Mouse (Mus musculus) adrenal gland, postnatal 36 days (tissue): ENCODE results near the gene Rpap3. TPM values are rescaled to one million over a fixed set of nuclear protein-coding genes. Genes with fewer than 3 reads are reported as not detected.

Source experiments
- DNase-seq, 2 experiments: peaks; one replicate each; pipeline ENCODE4 v3.0.0; 2021; ENCODE audit warnings: mixed read lengths in 1 of 2
- long read RNA-seq, 2 experiments: library from polyadenylated mRNA; stranded (forward); transcript quantifications; one replicate each; pipeline ENCODE4 v2.0.0; 2021; ENCODE audit warnings: borderline sequencing depth in 2 of 2
- total RNA-seq, 2 experiments: library from RNA; stranded (reverse); gene quantifications; 2 replicates each; pipeline ENCODE4 v1.2.3; 2021

Gene Rpap3
- 10 to 100 TPM; 19.5 to 20.5 TPM for total RNA-seq
- long read RNA-seq, experiment 1, transcript Rpap3-201 (17 exons, 2,271 nt): major isoform, 44 of 56 reads
- long read RNA-seq, experiment 1, partial matches to known transcripts: 8 of 56 reads
- long read RNA-seq, experiment 1, other reads (novel, unspliced or antisense): 4 of 56 reads
- long read RNA-seq, experiment 2, transcript Rpap3-201 (17 exons, 2,271 nt): major isoform, 7 of 10 reads
- long read RNA-seq, experiment 2, partial matches to known transcripts: 2 of 10 reads
- long read RNA-seq, experiment 2, other reads (novel, unspliced or antisense): 1 of 10 reads

DNA sequence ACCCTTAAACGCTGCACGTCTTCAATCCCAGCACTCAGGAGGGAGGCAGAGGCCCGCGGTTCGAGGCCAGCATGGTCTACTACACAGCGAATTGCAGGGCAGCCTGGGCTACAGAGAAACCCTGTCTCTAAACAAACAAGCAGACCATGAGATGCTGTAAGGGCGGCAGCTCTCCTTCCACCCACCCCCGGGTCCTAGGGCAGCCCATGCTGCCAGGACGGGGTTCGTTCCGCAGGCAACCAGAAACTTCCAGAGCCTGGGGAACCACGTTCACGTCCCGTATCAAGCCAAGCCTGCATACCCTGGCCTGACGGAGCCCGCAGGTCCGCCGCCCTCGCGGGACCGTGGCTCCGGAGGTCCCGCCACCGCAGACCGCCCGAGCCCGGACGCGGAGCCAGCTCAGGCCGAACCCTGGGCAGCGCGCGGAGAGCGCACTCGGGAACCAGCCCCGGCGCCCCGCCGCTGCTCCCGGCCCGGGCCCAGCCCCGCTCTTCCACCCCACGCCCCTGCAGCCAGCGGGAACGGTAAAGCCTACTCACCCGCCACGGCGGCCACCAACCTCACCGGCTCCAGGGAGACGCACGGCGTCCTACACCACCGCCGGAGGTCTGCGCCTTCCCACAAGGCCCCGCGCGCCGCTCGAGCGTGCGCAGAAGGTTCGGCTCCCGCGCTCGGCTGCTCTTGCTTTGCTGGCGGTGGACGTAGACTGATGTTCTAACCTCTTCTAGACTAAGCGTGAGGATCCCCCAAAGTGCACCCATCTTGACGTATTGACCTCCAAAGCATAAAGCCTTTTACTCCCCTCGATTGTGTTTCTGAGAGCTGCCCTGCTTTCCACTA, at the start of gene Rpap3:
Rpap3 (minus strand) TSS at position 615 of the 840 bp plus-strand sequence.
- DNase-seq: peak; percentile 93 to 95

DNA sequence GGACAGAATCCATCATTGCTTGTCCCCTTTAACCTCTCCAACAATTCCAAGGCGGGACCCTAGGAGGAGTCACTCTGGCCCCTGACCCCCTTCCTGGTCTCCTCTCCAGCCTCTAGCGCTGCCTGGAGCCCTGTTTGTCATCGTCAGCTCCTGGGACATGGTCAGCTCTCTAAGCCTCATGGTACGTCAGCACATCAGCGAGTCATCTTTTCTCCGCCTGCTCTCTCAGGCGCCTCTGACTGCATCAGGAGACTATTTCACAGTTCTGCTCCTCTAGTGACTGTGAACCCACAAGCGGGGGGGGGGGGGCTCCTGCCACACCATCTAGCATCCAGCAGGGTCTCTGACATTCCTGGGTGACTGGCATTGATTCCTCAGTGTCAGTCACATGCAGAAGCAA, 49.7 kb upstream of the Rpap3 start:
- no peak for DNase-seq

DNA sequence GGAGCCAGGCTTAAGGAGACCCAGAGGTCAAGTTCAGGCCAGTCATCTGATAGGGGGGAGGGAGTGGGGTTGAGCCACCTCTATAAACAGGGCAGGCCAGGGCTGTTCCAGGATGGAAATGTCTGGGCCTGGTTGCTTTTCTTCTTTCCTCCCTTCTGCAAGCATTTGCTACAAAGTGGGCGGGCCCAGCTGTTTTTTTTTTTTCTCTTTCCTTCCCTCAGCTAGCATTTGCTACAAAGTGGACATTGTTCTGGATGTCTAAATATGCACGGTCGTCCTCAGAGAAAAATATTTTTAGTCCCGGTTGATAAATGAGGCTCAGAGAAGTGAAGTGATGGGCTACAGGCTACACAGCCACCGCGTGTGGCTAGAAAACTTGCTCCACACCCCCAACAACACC, 48.9 kb upstream of the Rpap3 start:
- DNase-seq: no peak

DNA sequence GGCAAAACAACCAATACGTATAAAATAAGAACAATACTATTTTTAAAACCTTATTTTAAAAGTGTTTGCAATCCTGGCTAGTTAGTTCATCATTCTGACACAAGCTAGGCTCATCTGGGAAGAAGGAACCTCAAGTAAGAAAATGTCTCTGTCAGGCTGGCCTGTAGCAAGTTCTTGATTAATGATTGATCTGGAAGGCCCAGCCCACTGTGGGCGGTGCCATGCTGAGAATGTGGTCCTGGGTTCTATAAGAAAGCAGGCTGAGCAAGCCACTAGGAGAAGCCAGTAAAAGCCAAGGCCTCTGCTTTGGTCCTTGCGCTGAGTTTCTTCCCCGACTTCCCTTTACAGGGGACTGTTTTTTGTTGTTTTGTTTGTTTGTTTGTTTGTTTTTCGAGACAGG, 46.9 kb upstream of the Rpap3 start:
- no peak for DNase-seq

DNA sequence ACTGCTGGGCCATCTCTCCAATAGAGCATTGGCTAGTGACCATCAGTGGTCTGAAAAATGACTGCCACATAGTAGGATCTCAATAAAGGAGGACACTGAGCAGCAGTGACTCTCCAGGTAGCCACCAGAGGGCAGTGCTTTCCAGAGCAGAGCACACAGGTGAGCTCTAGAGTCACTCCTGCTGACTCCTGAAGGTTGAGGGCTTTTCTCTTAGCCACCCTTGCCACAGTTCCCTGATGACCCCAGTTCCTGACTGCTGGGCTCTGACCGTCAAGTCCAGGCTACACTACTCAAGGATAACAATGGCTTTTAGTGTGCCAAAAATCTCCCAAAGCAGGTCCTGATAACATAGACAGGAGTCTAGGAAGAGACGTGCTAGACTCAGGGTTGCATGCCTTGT, 46.1 kb upstream of the Rpap3 start:
- no peak for DNase-seq

DNA sequence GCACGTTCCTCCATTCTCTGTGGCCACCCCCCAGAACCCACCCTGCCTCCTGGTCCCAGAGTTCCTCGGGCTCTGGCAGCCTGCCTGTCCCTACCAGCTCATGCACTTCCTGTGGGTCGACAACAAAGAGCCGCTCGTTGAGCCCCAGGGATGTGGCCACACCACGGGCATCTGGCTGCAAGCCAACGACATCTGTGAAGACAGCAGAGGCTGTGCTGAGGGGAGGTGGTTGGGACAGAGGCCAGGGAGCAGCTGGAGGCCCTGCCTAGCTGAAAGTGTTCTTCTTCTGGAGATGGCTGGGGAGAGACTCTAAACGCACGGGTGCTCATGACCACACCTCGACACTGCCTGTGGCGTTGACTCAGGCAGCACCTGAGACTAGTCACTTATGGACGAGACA, 45.1 kb upstream of the Rpap3 start:
- DNase-seq: peak; percentile 85 to 87

DNA sequence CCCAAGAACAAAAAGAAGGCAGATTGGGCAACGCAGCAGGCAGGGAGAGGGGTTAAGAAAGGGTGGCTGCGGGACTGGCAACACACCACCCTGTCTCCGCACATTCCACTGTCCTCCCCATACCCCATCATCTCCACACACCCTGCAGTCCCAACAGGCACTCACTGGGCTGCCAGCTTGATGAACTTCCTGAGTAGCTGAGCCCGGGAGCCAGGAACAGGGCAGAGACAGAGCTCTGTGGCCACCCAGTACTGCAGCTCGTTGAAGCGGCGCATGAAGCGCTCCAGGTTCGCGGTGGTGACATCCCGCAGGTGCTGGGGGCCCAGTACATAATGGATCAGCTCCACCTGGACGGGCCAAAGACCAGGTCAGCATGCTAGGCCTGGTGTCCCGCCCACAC, 44.2 kb upstream of the Rpap3 start:
- DNase-seq: no peak

DNA sequence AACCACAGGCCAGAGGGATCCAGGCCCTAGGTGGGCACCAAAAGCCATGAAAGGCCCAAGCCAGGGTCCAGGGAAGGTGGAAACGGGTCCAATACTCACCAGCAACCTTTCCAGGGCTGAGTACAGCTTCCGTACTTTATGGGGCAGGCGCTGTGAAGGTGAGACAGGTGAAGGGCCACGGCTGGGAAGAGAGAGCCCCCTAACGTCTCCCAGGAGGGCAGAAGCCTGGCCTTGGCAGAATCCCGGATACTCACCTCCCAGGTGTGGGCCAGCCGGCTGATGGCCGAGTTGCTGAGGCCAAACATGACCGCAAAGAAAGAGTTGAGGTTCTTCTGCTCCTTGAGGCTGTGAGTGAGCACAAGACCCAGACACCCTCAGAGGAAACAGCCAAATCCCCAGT, 43.8 kb upstream of the Rpap3 start:
- no peak for DNase-seq

DNA sequence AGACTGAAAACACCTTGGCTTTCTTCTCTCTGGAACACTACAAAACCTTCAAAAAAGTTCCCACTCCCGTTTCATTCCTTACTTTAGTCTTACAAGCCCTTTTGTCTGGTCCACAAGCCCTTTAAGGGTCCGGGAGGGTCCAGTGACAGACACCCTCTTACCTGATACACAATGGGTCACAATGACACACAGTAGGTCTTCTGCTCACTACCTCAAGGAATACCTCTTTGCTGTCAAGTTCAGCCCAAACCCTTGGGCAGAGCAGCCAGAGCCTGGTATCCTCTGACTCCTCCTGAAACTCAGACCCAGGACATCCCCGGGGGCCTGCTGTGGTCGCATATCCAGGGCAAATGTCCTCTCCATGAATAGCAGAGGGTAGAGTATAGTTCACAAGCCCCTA, 43.3 kb upstream of the Rpap3 start:
- DNase-seq: no peak

DNA sequence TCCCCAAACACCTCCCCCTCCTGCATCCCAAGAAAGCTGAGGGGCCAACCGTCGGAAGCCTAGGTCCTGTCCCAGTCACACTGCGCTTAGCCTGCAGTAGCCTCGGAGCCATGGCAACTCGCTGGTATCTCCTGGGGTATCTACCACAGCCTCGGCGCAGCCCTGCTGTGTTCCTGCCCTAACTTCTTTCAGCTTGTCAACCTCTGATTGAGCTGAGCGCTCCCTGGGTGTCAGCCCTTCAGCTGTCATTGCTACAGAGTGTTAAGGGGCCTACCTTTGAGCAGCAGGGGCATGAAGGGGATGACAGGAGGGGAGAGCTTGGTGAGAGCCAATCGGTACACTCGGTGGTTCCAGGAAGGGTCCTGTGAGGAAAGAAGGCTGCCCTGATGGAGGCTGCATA, 42.7 kb upstream of the Rpap3 start:
- no peak for DNase-seq

DNA sequence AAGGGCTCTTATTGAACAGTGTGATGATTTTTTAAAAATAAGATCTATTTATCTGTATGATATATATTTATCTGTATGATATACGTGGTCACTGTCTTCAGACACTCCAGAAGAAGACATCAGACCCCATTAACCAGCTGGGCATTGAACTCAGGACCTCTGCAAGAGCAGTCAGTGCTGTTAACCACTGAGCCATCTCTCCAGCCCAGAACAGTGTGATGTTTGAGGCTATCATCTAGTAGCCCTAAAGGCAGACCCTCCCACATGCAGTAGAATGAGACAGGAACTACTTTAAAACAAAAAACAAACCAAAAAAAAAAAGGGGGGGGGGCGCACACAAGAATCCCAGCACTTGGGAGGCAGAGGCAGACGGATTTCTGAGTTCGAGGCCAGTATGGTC, 41.9 kb upstream of the Rpap3 start:
- no peak for DNase-seq

DNA sequence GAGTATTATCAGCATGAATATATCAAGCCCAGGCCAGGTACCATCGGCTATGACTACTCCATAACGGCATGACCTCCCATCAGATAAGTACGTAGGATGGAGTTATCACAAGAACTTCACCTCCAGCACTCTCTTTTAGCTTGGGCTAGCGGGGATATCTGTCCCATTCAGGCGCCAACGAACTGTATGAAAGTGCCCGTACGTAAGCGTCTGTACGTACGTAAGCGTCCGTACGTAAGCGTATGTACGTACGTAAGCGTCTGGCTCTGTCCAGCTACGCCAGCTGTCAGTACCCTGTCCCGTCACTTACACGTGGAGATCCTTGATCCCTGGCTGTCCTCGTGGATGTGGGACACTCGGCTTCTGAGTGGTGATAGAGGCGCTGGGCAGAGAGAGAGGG, 41.1 kb upstream of the Rpap3 start:
- no peak for DNase-seq

DNA sequence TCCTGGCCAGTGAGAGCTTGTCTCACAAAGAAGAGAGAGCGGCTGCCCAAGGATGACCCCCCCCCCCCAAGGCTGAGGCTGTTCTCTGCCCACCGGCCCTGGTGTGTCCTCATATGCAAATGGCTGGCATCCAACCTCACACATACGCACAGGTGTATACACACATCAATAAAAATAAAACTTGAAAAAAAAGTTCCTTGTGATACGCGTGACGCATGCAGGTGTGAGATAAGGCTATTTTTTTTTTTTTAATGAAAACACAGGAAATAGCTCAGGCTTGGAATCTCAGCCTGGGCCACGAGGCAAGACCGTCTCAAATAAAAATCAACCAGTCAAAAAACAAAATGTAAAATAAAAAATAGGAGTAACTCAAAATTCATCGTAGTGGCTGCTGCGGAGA, 40.7 kb upstream of the Rpap3 start:
- DNase-seq: no peak

DNA sequence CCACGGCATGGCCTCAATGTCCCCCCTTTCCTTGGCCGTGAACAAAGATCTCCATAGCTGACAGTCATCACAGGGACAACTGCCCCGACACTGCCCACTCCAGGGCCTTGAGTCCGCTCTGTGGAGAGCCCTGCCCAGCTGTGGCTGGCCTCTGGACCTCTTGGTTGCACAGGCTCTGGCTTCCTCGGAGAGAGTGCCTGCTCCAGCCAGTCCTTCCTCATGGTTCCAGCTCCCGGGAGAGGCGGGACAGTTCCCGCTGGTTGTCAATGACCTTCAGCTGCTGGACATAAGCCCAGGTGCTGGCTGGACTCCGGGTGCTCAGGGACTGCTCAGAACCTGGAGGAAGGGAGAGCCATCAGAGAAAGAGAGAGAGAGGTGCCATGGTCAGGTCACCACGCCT, 39.7 kb upstream of the Rpap3 start:
- peak; percentile 89 to 90 for DNase-seq

DNA sequence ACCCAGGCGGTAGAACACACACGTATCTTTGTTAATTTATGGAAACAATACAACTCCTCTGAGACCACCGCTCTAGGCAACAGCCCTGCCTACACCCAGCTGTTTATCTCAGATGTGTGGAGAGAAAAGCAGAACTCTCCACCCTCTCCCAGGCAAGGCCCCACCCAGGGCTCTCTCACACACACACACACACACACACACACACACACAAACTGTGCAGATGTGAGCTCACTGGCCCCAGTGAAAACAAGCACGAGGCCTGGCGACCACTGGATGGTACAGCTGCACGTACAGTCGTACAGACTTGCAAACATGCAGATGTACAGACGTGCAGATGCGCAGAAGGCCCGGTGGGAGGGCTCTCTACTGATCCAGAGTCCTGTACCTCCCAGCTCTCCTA, 39.3 kb upstream of the Rpap3 start:
- DNase-seq: no peak

DNA sequence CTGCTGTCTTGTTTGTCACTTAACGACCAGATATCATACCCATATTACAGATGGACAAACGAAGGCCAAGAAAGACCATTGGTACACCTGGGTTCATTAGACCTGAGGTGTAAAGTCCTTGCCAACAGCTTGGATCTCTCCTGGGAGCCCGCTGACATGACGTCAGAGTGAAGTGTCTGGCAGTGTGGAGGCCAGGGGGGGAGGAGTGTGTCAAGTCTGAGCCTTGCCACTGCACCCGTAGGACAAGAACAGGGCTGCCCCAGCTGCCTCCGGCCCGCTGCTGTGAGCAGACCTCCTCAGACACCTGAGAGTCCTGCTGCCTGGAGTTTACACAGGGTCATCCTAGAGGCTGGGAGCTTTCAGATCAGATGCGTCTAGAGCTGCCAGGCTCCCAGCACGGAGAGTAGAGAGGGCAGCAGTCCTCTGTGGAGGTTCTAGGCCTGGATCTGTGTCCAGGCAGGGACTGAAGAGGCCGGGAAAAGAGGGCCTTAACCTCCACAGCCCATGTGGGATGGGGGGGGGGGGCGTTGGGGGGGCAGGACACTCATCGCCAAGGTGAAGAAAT, 38.4 kb upstream of the Rpap3 start:
- DNase-seq: no peak

DNA sequence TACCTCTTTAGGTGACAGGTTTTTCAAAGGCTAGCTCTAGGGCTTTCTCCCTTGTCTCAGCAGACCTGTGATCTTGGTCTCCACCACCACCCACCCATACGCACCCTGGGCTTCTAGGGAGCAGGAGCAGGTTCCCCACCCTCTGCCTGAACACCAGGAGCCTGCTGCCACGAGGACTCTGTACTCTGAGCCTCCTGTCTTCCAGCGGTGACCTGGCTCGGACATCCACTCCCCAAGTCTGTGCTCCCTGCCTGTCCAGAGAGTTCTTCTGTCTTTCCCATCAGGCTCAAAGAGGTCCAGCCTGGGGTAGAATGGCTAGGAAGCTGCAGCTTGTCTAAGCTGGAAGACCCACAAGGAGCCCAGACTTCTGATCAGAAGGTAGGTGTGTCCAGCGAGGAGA, 37.6 kb upstream of the Rpap3 start:
- DNase-seq: no peak

DNA sequence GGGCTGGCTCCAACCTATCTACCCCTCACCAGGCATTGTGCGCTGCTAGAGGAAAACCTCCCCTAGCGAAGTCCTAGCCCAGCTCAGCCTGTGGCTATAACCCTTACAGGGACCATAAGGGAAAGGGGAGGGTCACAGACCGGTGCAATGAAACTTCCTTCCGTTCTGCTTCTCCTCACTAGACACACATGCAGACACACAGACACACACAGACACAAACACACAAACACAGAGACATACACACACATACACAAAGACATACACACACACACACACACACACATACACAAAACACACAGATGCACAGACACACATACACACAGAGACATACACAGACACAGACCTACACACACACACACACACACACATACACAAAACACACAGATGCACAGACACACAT, 37.0 kb upstream of the Rpap3 start:
- DNase-seq: no peak

DNA sequence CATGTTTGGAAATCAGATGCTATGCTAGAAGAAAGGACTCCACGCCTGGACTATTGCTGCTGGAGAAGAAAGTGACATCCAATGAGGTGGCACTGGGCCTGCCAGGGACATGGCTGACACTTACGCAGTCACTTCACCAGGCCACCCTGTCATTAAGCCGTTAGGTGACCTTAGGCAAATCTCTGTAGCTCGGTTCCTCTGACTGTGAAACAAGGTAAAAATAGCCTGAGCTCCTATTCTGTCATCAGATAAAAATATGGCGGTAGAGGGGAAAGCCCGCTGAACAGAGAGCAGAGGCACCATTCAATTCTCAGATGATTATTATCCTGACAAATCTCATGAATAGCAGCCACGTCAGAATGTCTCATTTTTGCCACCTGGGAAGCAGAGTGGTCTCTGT, 36.4 kb upstream of the Rpap3 start:
- no peak for DNase-seq

DNA sequence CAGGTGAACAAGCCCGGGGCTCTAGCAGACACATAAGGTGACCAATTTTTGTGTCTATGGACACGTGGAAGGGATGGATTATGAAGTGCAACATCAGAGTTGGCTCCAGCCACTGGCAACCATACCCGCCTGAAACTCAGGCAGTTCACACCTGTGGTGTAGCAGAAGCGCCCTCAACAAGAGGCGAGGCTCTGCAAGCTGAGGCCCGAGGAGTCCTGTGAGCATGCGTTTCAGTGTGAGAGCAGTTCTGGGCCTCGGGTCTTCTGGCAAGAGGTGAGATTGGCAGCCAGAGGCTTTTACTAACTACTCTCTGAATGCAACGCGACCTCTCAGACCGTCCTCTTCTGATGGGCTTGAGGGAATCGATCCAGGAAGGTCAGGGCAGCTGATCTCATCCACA, 36.0 kb upstream of the Rpap3 start:
- no peak for DNase-seq

DNA sequence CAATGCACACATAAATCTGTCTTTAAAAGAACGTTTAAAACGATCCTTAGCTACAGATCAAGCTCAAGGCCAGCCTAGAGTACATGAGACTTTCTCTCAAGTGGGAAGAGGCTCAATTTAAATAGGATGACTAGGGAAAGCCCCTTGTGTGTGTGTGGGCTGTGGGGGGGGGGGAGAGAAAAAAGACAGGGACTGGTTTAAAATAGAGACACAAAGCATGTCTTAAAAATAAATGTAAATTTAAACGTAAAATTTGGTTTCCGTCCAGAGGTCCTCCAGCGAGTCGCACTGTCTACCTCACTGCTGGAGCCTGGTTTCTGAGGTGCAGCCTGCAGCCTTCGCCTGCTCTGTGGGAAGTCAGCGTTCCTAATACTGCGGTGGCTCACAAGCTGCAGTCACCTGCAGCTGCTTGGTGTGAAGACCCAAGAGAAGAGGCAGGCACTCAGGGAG, 34.7 kb upstream of the Rpap3 start:
- DNase-seq: no peak

DNA sequence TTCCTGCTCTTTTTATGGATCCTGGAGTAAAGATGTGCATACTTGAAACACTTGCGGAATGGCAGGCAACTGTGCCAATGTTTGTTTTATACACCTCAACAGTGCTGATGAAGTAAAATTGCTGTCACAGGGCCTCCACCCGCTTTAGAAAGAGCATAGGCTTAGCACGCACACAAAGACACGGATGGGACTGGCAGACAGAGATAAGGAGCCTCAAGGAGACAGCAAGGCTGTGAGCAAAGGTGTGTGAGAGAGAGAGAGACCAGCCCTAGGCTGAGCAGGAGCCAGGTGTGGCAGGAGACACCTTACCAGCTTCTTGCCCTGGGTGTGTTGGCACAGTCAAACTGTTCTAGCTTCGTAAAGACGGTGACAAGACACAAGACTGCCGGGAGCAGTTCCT, 33.3 kb upstream of the Rpap3 start:
- no peak for DNase-seq

DNA sequence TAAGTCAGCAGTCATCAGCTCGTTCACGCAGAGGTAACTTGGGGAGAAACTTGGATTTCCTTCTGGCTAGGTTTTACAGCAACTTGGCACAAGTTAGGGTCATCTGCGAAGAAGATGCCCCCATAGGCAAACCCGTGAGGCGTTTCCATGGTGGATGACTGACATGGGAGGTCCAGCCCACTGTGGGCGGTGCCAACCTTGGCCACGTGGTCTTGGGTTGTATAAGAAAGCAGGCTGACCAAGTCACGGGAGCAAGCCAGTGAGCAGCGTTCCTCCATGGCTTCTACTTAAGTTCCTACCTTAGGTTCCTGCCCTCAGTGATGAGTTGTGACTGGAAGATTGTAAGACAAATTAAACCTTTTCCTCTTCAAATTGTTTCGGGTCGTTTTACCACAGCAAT, 26.4 kb upstream of the Rpap3 start:
- no peak for DNase-seq

DNA sequence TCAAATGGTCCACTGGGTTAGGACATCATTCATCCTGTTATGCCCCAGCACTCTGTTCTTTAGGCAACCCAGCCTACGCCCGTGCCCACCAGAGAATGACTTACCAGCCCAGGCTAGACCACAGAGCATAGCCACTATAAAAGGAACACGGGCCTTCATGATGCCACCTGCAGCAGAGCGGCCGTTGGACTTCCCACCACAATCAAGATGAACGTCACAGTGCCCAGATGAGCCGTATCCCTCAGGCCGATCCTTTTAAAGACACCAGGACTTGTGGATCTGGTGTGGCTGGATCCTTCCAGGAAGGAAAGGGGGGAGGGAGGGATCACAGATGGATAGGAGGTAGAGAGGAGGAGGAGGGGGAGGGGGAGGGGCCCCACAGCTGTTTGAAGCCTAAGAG, 25.5 kb upstream of the Rpap3 start, which contains the start of gene Endou:
Endou (minus strand) TSS at position 229 of the 400 bp plus-strand sequence.
- no peak for DNase-seq
